Mouse (Mus musculus) layer of hippocampus, postnatal 14 days (tissue): ENCODE results near the gene 1110008L16Rik. TPM values are rescaled to one million over a fixed set of nuclear protein-coding genes. Genes with fewer than 3 reads are reported as not detected.
"Not testable (repeated sequence)": the region's sequence is repeated elsewhere in the genome, so short reads cannot be mapped to it uniquely, and the experiment has no call there.

Experiments
- DNase-seq, 2 experiments: peaks; one replicate each; pipeline ENCODE4 v3.0.0; 2021 to 2022; ENCODE audit warnings: low spot score in 2 of 2, mixed read lengths in 1 of 2
- total RNA-seq, 2 experiments: library from RNA; stranded (reverse); gene quantifications; 2 replicates each; pipeline ENCODE4 v1.2.3; 2021

1110008L16Rik gene
- total RNA-seq, 2 experiments from 2014 or later = 8.1 to 10.4 TPM

DNA sequence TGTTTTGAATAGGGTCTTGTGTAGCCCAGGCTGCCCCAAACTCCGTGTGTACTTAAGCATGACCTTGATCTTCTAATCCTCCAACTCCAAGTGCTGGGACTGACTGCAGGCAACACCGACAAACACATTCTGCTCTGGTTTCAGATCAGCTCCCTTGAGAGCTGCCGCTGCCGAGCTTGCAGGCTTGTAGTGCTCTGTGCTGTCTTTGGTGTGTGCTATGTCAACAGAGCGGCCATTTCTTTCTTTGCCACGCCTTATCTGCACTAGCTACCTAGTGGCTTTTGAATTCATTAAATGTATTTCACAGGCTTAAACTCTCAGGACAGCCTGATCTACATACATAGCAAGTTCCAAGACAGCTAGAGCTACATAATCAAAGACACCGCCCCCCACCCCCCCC lies 34.3 kb downstream of the 1110008L16Rik start:
- no peak for DNase-seq

GRCm38 (mm10) chr12:55338490-55338889 lies 39.1 kb downstream of the 1110008L16Rik start:
- not testable (repeated sequence) for DNase-seq

GRCm38 (mm10) chr12:55343045-55343444 lies 43.7 kb downstream of the 1110008L16Rik start:
- DNase-seq = not testable (repeated sequence)

DNA sequence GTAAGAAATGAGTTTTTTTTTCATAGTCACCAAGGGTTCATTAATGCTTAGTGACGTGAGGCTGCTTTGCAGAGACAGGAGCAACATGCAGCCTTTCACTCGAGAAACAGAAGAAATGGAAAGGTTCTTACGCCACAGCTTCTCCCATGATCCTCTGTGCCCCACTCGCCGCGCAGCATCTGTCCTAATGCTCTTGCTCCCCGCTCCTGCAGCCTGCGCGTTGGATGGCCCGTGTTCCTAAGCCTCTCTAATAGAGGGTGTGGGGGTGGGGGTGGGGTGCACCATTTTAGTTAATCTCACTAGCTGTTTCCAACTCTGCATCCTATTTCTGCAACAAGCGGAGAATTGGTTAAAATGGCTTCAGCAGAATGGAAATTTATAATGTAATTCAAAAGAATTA lies 44.6 kb downstream of the 1110008L16Rik start:
- DNase-seq = no peak

GRCm38 (mm10) chr12:55344583-55344982 lies 45.2 kb downstream of the 1110008L16Rik start:
- peak; percentile 6 to 17 for DNase-seq

- no peak for DNase-seq
Observed at GRCm38 (mm10) chr12:55353423-55353822, 54.0 kb downstream of the 1110008L16Rik start.

- peak in 1 of 2 experiments; percentile 36 for DNase-seq
Observed at GRCm38 (mm10) chr12:55354904-55355303, 55.5 kb downstream of the 1110008L16Rik start.

- no peak for DNase-seq
Observed at GRCm38 (mm10) chr12:55357303-55357702, 57.9 kb downstream of the 1110008L16Rik start.

DNA sequence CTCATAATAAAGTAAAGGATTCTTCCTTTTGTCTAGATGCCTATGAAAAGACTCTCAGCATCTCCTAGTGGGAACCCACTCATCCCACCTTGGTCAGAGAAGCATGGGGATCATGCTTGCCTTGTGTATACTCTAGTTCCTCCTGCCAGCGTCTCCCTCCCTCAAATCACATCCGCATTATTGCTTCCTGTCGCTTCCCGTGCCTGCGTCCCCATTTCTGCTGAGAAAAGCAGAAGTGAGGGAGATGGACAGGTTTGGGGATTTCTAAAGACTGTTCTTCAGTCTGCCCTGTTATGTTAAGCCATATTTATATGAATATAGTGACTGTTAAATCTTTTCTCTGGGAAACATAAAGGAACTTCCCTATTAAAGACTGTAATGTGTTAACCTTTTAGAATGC lies 61.6 kb downstream of the 1110008L16Rik start:
- no peak for DNase-seq

- no peak for DNase-seq
Observed at GRCm38 (mm10) chr12:55365083-55365482, 65.7 kb downstream of the 1110008L16Rik start.

GRCm38 (mm10) chr12:55372424-55373055 lies 73.2 kb downstream of the 1110008L16Rik start:
- DNase-seq = peak in 1 of 2 experiments; percentile 22

- DNase-seq = no peak
Observed at GRCm38 (mm10) chr12:55376956-55377609, 77.7 kb downstream of the 1110008L16Rik start.

GRCm38 (mm10) chr12:55377610-55377980 lies 78.2 kb downstream of the 1110008L16Rik start:
- no peak for DNase-seq

- DNase-seq = no peak
Observed at GRCm38 (mm10) chr12:55384023-55384749, 84.8 kb downstream of the 1110008L16Rik start, which contains the start of gene Psma6. TSS of gene Psma6 (plus strand) at chr12:55384222.

DNA sequence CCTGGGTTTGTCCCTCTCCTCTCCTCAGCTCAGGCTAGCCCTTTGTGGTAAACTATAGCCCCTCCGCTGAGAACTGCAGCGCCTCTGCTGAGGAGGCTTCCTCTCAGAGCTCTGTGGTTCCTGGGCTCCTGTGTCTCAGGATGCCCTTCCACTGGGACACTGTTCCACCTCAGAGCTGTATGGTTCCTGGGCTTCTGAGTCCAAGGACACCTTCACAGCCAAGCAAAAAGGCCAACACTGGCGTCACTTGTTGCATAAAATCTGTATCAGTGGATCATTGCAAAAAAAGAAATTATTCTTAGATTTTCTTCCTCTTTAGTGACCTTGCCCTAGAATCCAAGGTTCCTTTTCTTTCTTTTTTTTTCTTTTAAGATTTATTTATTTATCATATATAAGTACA lies 85.4 kb downstream of the 1110008L16Rik start:
- DNase-seq = no peak

GRCm38 (mm10) chr12:55385931-55386330 lies 86.6 kb downstream of the 1110008L16Rik start:
- peak in 1 of 2 experiments; percentile 28 for DNase-seq

DNA sequence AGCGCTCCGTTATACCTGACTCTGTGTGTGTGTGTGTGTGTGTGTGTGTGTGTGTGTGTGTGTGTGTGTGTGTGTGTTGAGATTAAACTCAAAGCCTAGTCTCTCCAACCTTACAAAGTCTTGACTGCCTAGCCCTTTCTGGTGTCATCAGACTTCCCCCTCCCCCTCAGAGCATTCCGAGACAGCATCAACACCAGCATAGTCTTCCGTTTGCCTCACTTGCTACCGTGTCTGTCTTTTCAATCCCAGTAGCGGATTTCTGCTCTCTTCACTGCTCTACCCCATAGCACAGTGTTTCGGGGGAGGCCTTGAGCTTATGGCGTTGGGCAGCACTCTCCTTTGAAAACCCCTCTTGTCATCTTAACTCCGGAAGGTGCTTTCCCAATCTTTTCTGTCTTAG lies 87.1 kb downstream of the 1110008L16Rik start:
- no peak for DNase-seq

DNA sequence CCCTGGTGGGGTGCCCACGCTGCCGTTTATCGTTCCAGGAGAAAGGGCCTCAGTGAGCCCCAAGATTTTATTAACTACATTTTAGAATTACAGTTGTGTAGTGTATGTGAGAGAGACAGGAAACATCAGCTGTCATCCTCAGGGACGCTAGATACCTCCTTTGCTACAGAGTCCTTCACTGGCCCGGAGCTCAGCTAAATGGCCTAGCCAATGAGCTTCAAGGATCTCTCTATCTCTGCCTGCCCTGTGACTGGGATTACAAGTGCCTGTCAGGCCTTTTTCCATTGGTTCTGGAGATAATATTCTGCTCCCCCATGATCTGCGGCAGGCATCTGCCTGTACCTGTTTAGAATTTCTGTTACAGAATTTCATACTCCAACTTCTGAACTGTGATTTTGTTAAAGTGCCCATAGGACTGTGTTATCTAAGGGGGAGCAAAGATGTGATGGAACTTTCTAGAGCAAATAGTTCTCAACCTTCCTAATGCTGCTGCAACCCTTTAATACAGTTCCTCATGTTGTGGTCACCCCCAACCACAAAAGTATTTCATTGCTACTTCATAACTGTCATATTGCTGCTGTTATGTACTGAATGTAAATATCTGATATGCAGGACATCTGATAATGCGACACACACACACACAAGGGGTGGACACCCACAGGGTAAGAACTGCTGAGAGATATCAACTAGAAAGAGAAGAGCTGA lies 87.9 kb downstream of the 1110008L16Rik start:
- no peak for DNase-seq

- DNase-seq = no peak
Observed at GRCm38 (mm10) chr12:55387788-55388465, 88.5 kb downstream of the 1110008L16Rik start.

DNA sequence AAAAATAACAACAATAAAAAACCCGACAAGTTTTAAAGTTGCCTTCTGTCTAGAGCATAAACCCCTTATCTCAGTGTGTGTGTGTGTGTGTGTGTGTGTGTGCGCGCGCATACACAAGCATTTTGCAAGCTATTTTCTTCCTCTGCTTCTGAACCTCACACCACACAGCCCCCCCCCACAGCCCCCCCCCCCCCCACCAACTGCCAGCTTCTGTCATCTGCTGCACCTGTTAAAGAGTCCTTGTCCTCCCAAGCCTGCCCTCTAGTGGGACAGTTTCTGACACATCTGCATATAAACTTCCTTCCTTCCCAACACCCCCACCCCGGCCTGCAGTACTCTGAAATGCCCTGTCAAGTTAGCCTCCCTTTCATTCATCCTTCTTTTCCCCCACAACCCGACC lies 89.1 kb downstream of the 1110008L16Rik start:
- DNase-seq = no peak
